Mouse (Mus musculus): Measurements from ENCODE around the gene Hcfc1. TPM values are rescaled to one million over a fixed set of nuclear protein-coding genes. Genes with fewer than 3 reads are reported as not detected.
A peak's percentile ranks its signal among the peaks of the same experiment; 100 is the strongest.

Gene Hcfc1
- 81.1 TPM for polyA plus RNA-seq (2021)

- POLR2A ChIA-PET, result interaction anchor here (1.4 kb wide), 2 partner anchors 48 to 56 kb away, joined by 3 read pairs; no protein-coding TSS in a partner anchor
- CTCF ChIA-PET, result no interaction called here
- DNase-seq (ENCODE audit: low read depth, low spot score) (peak; percentile 44), ATAC-seq (peak; percentile 54)
- TF ChIP-seq CTCF (IDR thresholded peaks at IDR 0.05), result no peak
- H3K27me3 ChIP-seq, result no peaks in the 10 kb centered on the region
- in situ Hi-C loops (cut with MboI; ENCODE audit: low pct_unique_long_range_greater_than_20kb), result loop anchor here (5.0 to 25.0 kb wide), 3 partner anchors 56 to 446 kb away; partner anchors contain the start of gene Irak1
These were observed at the start of gene Hcfc1 for GRCm38 (mm10) chrX:73966248-73967176. Gene Hcfc1 (minus strand): TSS chrX:73966357.

DNA sequence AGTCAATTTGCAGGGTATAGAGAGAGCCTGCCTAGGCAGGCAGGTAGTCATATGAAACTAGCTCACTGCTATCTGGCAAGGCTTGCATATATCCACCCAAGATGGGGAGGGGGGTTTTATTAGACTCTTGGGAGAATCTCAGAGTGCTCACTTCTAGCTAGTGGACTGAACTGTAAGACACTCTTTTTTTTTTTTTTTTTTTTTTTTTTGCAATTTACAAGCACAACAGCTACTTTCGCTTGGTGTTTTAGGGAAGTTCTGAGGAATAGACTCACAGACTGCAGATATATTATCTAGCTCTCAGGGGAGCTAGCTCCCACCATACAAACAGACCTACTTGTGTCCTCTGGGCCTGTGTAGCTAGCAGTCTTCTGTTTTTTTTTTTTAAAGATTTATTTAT, 48.4 kb upstream of the Hcfc1 start:
- ChIA-PET POLR2A (interaction anchor here (0.7 to 1.2 kb wide), 4 partner anchors 9 to 70 kb away, joined by 3 to 5 read pairs (median 4); partner anchors contain the start of genes Hcfc1 and Irak1), CTCF (interaction anchor here (0.7 to 0.8 kb wide), 4 partner anchors 9 to 579 kb away, joined by 3 read pairs; partner anchors contain the start of genes Irak1 and Trex2)
- no peak for TF ChIP-seq CTCF (IDR thresholded peaks at IDR 0.05)
- peaks cover 5% of the 10 kb centered on the region for H3K27me3 ChIP-seq
- DNase-seq (ENCODE audit: low read depth, low spot score) (no peak), ATAC-seq (peak; percentile 31)
- in situ Hi-C loops (cut with MboI; ENCODE audit: low pct_unique_long_range_greater_than_20kb), result no loop called here

- TF ChIP-seq CTCF (IDR thresholded peaks at IDR 0.05), result no peak
- H3K27me3 ChIP-seq, result peaks cover 8% of the 10 kb centered on the region
- ATAC-seq (no peak), DNase-seq (ENCODE audit: low read depth, low spot score) (no peak)
- CTCF ChIA-PET, result no interaction called here
- in situ Hi-C loops (cut with MboI; ENCODE audit: low pct_unique_long_range_greater_than_20kb), result no loop called here
- POLR2A ChIA-PET, result no interaction called here
These were observed 41.9 kb upstream of the Hcfc1 start for GRCm38 (mm10) chrX:74008063-74008462.

DNA sequence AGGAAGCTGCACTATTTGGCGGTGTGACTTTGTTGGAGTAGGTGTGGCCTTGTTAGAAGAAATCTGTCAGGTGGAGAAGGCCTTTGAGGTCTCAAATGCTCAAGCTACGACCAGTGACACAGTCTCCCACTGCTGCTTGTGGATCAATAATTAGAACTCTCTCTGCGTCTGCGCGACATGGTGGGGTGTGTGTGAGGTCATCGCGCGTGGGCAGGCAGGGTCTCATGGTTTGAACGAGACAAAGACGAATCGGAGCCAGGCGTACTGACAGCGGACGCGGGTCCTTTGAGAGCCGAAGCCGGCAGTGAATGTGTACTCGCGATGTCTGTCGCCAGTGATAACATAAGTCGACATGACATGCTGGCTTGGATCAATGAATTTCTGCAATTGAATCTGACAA, 40.2 kb upstream of the Hcfc1 start:
- CTCF ChIA-PET, result interaction anchor here (1.0 to 1.6 kb wide), 2 partner anchors 9 to 15 kb away, joined by 3 to 4 read pairs; no protein-coding TSS in a partner anchor
- TF ChIP-seq CTCF (IDR thresholded peaks at IDR 0.05), result no peak
- H3K27me3 ChIP-seq, result peaks cover 4% of the 10 kb centered on the region
- no peak for ATAC-seq
- POLR2A ChIA-PET, result no interaction called here
- in situ Hi-C loops (cut with MboI; ENCODE audit: low pct_unique_long_range_greater_than_20kb), result no loop called here
- no peak for DNase-seq (ENCODE audit: low read depth, low spot score)

- ATAC-seq (no peak), DNase-seq (ENCODE audit: low read depth, low spot score) (no peak)
- in situ Hi-C loops (cut with MboI; ENCODE audit: low pct_unique_long_range_greater_than_20kb), result no loop called here
- CTCF ChIA-PET, result interaction anchor here (1.3 kb wide), 1 partner anchor 18 kb away, joined by 4 read pairs; no protein-coding TSS in a partner anchor
- POLR2A ChIA-PET, result no interaction called here
- H3K27me3 ChIP-seq, result peaks cover 4% of the 10 kb centered on the region
- no peak for TF ChIP-seq CTCF (IDR thresholded peaks at IDR 0.05)
These were observed 37.5 kb upstream of the Hcfc1 start for GRCm38 (mm10) chrX:74003644-74004043.

GRCm38 (mm10) chrX:74001024-74001423, 34.9 kb upstream of the Hcfc1 start:
- in situ Hi-C loops (cut with MboI; ENCODE audit: low pct_unique_long_range_greater_than_20kb), result no loop called here

GRCm38 (mm10) chrX:73998911-73999869, 33.0 kb upstream of the Hcfc1 start:
- ATAC-seq, result peak; percentile 57
- in situ Hi-C loops (cut with MboI; ENCODE audit: low pct_unique_long_range_greater_than_20kb), result no loop called here
- CTCF ChIA-PET, result interaction anchor here (0.9 kb wide), 1 partner anchor 31 kb away, joined by 4 read pairs; no protein-coding TSS in a partner anchor
- no peak for DNase-seq (ENCODE audit: low read depth, low spot score)
- H3K27me3 ChIP-seq, result peaks cover 7% of the 10 kb centered on the region
- POLR2A ChIA-PET, result no interaction called here
- no peak for TF ChIP-seq CTCF (IDR thresholded peaks at IDR 0.05)

More at GRCm38 (mm10) chrX:74001024-74001423, 34.9 kb upstream of the Hcfc1 start:
- CTCF ChIA-PET, result interaction anchor here (0.9 kb wide), 1 partner anchor 14 kb away, joined by 3 read pairs; no protein-coding TSS in a partner anchor
- POLR2A ChIA-PET, result interaction anchor here (0.8 kb wide), 1 partner anchor 268 kb away, joined by 3 read pairs; no protein-coding TSS in a partner anchor
- no peak for DNase-seq (ENCODE audit: low read depth, low spot score)
- H3K27me3 ChIP-seq, result peaks cover 4% of the 10 kb centered on the region
- ATAC-seq, result no peak
- TF ChIP-seq CTCF (IDR thresholded peaks at IDR 0.05), result no peak

GRCm38 (mm10) chrX:73977783-73978182, 11.6 kb upstream of the Hcfc1 start:
- H3K27me3 ChIP-seq, result peaks cover 6% of the 10 kb centered on the region
- no peak for ATAC-seq
- no peak for TF ChIP-seq CTCF (IDR thresholded peaks at IDR 0.05)
- in situ Hi-C loops (cut with MboI; ENCODE audit: low pct_unique_long_range_greater_than_20kb), result no loop called here
- no peak for DNase-seq (ENCODE audit: low read depth, low spot score)
- ChIA-PET POLR2A (no interaction called here), CTCF (no interaction called here)

DNA sequence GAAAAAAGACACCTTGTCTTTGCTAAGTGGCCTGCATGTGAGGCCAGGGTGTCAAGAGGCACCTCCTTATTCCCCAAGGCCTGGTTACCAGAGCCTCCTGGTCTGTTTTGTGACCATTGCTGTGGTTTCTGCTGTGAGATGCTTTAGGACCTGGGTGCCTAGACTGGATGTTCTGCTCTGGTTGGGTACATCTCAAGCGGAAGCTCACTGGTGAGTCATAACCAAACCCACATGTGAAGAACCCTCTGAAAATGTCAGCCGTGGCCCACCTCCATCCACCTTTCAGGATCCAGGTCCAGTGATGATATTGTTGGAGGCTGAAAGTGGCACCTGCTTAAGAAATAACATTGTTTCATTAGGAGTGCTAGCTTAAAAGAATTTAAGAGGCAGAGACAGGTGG, 10.1 kb upstream of the Hcfc1 start:
- peaks cover 6% of the 10 kb centered on the region for H3K27me3 ChIP-seq
- no peak for ATAC-seq
- POLR2A ChIA-PET, result no interaction called here
- no peak for DNase-seq (ENCODE audit: low read depth, low spot score)
- in situ Hi-C loops (cut with MboI; ENCODE audit: low pct_unique_long_range_greater_than_20kb), result no loop called here
- no peak for TF ChIP-seq CTCF (IDR thresholded peaks at IDR 0.05)
- CTCF ChIA-PET, result no interaction called here

DNA sequence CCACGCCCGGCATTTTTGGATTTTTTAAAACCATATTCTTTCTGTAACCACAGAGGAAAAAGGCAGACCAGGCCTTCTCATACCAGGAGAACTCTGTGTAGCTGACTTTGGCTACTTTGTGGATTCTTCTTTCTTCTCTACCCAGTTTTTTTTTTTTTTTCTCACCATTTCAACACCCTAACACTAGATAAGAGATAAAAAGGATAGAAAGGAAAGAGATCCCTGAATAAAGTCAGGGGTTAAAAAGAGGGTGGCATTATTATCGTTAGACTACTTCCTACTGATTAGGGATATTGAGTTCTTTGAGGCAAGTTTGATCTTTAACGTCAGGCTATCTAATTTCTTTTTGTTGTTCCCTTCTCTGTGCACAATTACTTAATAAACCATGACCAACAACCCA, 6.6 kb upstream of the Hcfc1 start:
- in situ Hi-C loops (cut with MboI; ENCODE audit: low pct_unique_long_range_greater_than_20kb), result loop anchor here (25.0 kb wide), 1 partner anchor 440 kb away; no protein-coding TSS in a partner anchor
- peaks cover 3% of the 10 kb centered on the region for H3K27me3 ChIP-seq
- ATAC-seq (no peak), DNase-seq (ENCODE audit: low read depth, low spot score) (no peak)
- CTCF ChIA-PET, result no interaction called here
- POLR2A ChIA-PET, result no interaction called here
- no peak for TF ChIP-seq CTCF (IDR thresholded peaks at IDR 0.05)
